20 mouse cellular contexts compared by ENCODE assay signal in the genomic region with DNA sequence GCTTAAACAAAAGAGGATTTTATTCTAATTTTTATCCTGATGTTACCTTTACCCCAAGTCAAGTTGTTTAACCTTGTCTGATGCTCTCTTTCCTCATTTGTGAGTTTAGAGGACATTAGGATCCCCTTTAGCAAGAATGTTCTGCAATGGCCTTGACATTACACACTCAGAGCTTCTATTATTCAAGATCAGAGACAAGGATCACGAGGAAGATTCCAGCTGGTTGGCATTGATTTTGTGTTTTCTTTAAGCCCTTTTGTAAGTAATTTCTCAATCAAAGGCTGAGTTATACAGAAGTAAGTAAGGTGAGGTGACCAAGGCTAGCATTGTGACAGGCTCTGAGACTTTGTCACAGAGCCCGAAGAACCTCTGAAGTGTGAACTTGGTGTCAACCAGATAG. TPM values are rescaled to one million over a fixed set of nuclear protein-coding genes. Genes with fewer than 3 reads are reported as not detected.
DNase-seq lines count a peak whose midpoint lies in the region; ATAC-seq lines count a peak whose summit lies in the region.
"Had no signal": no experiment of that assay in that cellular context is flagged by ENCODE, and none has a peak within 500 bp of the region (broad histone marks: within the 10 kb centered on the region; RNA-seq: fewer than 3 reads in every experiment).

No protein-coding gene starts in this region.

- H3K9me3 ChIP-seq in midbrain, embryonic 13.5 days: no peaks in the 10 kb centered on the region
- H3K9me3 ChIP-seq: G1E had no signal

- no peak for ATAC-seq in midbrain, embryonic 13.5 days
- ATAC-seq: activated CD4-positive, CD25-positive, alpha-beta regulatory T cell, adult 4 months; CD4-positive, CD25-positive, alpha-beta regulatory T cell, adult 4 months; Patski had no signal

- H3K4me2 ChIP-seq in midbrain, embryonic 13.5 days (replicated peaks): no peak overlapping the region

- no peaks in the 10 kb centered on the region for H3K4me1 ChIP-seq in midbrain, embryonic 13.5 days (replicated peaks)

- peak; percentile 5 for DNase-seq in adrenal gland, adult 2 months
- no peak for DNase-seq in adrenal gland, adult 8-10 months
- DNase-seq in fat pad, adult 2 months (ENCODE audit: extremely low read depth, low read depth, low spot score): peak; percentile 99
- peak; percentile 98 for DNase-seq in gonadal fat pad, adult 2 months (ENCODE audit: low read depth)
- no peak for DNase-seq in layer of hippocampus, postnatal 10 days (ENCODE audit: low spot score in 2 of 2)
- DNase-seq: adrenal gland, postnatal 10 days; adrenal gland, postnatal 14 days; adrenal gland, postnatal 25 days; B cell, adult 2 months; cerebellum, adult 11 months; cerebellum, adult 11-12 months; cerebellum, adult 18-20 months; cerebellum, adult 2 months; cerebellum, adult 8-10 months had no signal

- H3K4me3 ChIP-seq in midbrain, embryonic 13.5 days (replicated peaks): no peak overlapping the region

- 82% methylated on average over 2 of the region's 2 CpGs for WGBS in midbrain, embryonic 13.5 days

- H3K27me3 ChIP-seq in midbrain, embryonic 13.5 days: no peaks in the 10 kb centered on the region
- H3K27me3 ChIP-seq: CH12.LX had no signal

- no peak overlapping the region for H3K9ac ChIP-seq in midbrain, embryonic 13.5 days (replicated peaks)

- H3K36me3 ChIP-seq in midbrain, embryonic 13.5 days: no peaks in the 10 kb centered on the region

- no peak overlapping the region for H3K27ac ChIP-seq in midbrain, embryonic 13.5 days

RNA-seq across cellular contexts. Expression of gene Pdss1, which starts 33.1 kb away (rescaled TPM):
- 10 to 100 TPM in 1 of 2 experiments, 1 to 10 TPM in 1; 8.6 to 10.6 TPM for total RNA-seq in adrenal gland, adult 2 months (2021)
- 3.3 and 5.0 TPM in 2 replicates for polyA plus RNA-seq in adrenal gland, adult 2 months (2012; rRNA removed)
- total RNA-seq in adrenal gland, adult 8-10 months (2022): 10 to 100 TPM in 1 of 4 experiments, 1 to 10 TPM in 3; 6.5 to 10.1 (median 9.3) TPM
- 3.6 and 4.2 TPM in 2 replicates for polyA plus RNA-seq in gonadal fat pad, adult 2 months (2012; rRNA removed)
- total RNA-seq in layer of hippocampus, postnatal 10 days (2021): 10 to 100 TPM; 20.1 to 25.0 TPM
- 25.0 and 26.3 TPM in 2 replicates for polyA plus RNA-seq in midbrain, embryonic 13.5 days (2015; fragmentation: Nextera tagmentation; extraction: Ambion mirVana)

Comparison
In these comparisons a context has a peak if more than half of its experiments do, and no peak if none do; other contexts are left out.
1. DNase-seq: peak in adrenal gland, adult 2 months (single experiment), fat pad, adult 2 months (single experiment) and gonadal fat pad, adult 2 months (single experiment); none in adrenal gland, adult 8-10 months (single experiment) and layer of hippocampus, postnatal 10 days (0 of 2).